Mouse (Mus musculus): Measurements from ENCODE around the gene Slc6a18. TPM values are rescaled to one million over a fixed set of nuclear protein-coding genes. Genes with fewer than 3 reads are reported as not detected.

Slc6a18 gene
- total RNA-seq (2012; rRNA removed) (not detected in 2 replicates), polyA plus RNA-seq (2012; ENCODE audit: insufficient read depth in 1 of 2, insufficient read length in 2 of 2, low read depth in 1 of 2, low replicate concordance in 2 of 2, missing spikeins in 1 of 2) (not detected)

GRCm38 (mm10) chr13:73677853-73678252 lies at the start of gene Slc6a18:
Slc6a18 (minus strand) TSS chr13:73678023.
- no peak for TF ChIP-seq ZMIZ1 (IDR thresholded peaks at IDR 0.05; ENCODE audit: low read depth, low read length)
- TF ChIP-seq TCF12 (IDR thresholded peaks at IDR 0.05; ENCODE audit: low read depth, low read length) = no peak
- no peak for TF ChIP-seq USF1 (IDR thresholded peaks at IDR 0.05; ENCODE audit: low read depth, low read length)
- no peak for TF ChIP-seq UBTF (IDR thresholded peaks at IDR 0.05; ENCODE audit: borderline replicate concordance, insufficient read depth, low read depth, low read length)
- TF ChIP-seq TBP (IDR thresholded peaks at IDR 0.05; ENCODE audit: low read depth, low read length) = no peak
- no peak for TF ChIP-seq ZKSCAN1 (IDR thresholded peaks at IDR 0.05; ENCODE audit: low read depth, low read length)
- TF ChIP-seq EP300 (IDR thresholded peaks at IDR 0.05; ENCODE audit: low read depth in 1 of 2, low read length in 2 of 2) = no peak
- TF ChIP-seq E2F4 (IDR thresholded peaks at IDR 0.05; ENCODE audit: borderline replicate concordance, low read depth, low read length) = no peak
- no peak for TF ChIP-seq SMC3 (IDR thresholded peaks at IDR 0.05; ENCODE audit: low read depth, low read length)
- no peak for TF ChIP-seq CHD2 (IDR thresholded peaks at IDR 0.05; ENCODE audit: low read length)
- no peak for TF ChIP-seq ELF1 (IDR thresholded peaks at IDR 0.05; ENCODE audit: low read depth, low read length)
- TF ChIP-seq MYB (IDR thresholded peaks at IDR 0.05; ENCODE audit: low read depth, low read length) = no peak
- no peak for TF ChIP-seq MYC (IDR thresholded peaks at IDR 0.05; ENCODE audit: low read depth, low read length)
- no peaks in the 10 kb centered on the region for H3K4me1 ChIP-seq (ENCODE audit: control insufficient read depth in 1 of 2, insufficient read depth in 2 of 2, low read length in 2 of 2)
- no peaks in the 10 kb centered on the region for H3K79me2 ChIP-seq (ENCODE audit: control insufficient read depth, insufficient read depth, low read length, poor library complexity)
- no peak within 1 kb of the TSS for H3K9ac ChIP-seq (ENCODE audit: control insufficient read depth, low read depth, low read length, poor library complexity, severe bottlenecking)
- H3K27ac ChIP-seq (ENCODE audit: control insufficient read depth, low read depth, low read length) = no peak within 1 kb of the TSS
- peaks cover 16% of the 10 kb centered on the region in 2 experiments for H3K27me3 ChIP-seq (ENCODE audit: control insufficient read depth in 1 of 2, insufficient read depth in 2 of 2, low read length in 2 of 2)
- H3K4me3 ChIP-seq (ENCODE audit: control insufficient read depth in 1 of 2, insufficient read depth in 1 of 2, low read depth in 2 of 2, low read length in 2 of 2) = no peak within 1 kb of the TSS
- DNase-seq (ENCODE audit: low read depth, low spot score) = no peak
- no peaks in the 10 kb centered on the region for H3K9me3 ChIP-seq (replicated peaks; ENCODE audit: insufficient read depth, low read length)
- H3K36me3 ChIP-seq (ENCODE audit: control insufficient read depth in 1 of 2, insufficient read depth in 2 of 2, low read length in 2 of 2) = no peaks in the 10 kb centered on the region

- Histone ChIP-seq H3K27me3 (ENCODE audit: control insufficient read depth in 1 of 2, insufficient read depth in 2 of 2, low read length in 2 of 2) (peaks cover 1 to 4% of the 10 kb centered on the region in 2 experiments; a peak in 3 of 4 replicates), H3K9ac (ENCODE audit: control insufficient read depth, low read depth, low read length, poor library complexity, severe bottlenecking) (peak overlapping the region; percentile 3), H3K4me3 (ENCODE audit: control insufficient read depth in 1 of 2, insufficient read depth in 1 of 2, low read depth in 2 of 2, low read length in 2 of 2) (peak overlapping the region; percentile 4 to 28), H3K27ac (ENCODE audit: control insufficient read depth, low read depth, low read length) (no peak overlapping the region), H3K9me3 (replicated peaks; ENCODE audit: insufficient read depth, low read length) (no peaks in the 10 kb centered on the region), H3K4me1 (ENCODE audit: control insufficient read depth in 1 of 2, insufficient read depth in 2 of 2, low read length in 2 of 2) (no peaks in the 10 kb centered on the region; a peak in 2 of 4 replicates), H3K79me2 (ENCODE audit: control insufficient read depth, insufficient read depth, low read length, poor library complexity) (no peaks in the 10 kb centered on the region), H3K36me3 (ENCODE audit: control insufficient read depth in 1 of 2, insufficient read depth in 2 of 2, low read length in 2 of 2) (no peaks in the 10 kb centered on the region)
- peak; percentile 86 for DNase-seq (ENCODE audit: low read depth, low spot score)
- TF ChIP-seq E2F4 (IDR thresholded peaks at IDR 0.05; ENCODE audit: borderline replicate concordance, low read depth, low read length) (no peak), MXI1 (IDR thresholded peaks at IDR 0.05; ENCODE audit: low read depth, low read length) (peak; percentile 42; the same call in 1 of the 2 replicates), EP300 (IDR thresholded peaks at IDR 0.05; ENCODE audit: low read depth in 1 of 2, low read length in 2 of 2) (peak; percentile 19 to 42; a peak in 2 of 4 replicates), HCFC1 (IDR thresholded peaks at IDR 0.05; ENCODE audit: low read depth, low read length) (no peak), MEF2A (IDR thresholded peaks at IDR 0.05; ENCODE audit: extremely low read depth, insufficient replicate concordance, low read depth, low read length, poor library complexity, severe bottlenecking) (no peak), BHLHE40 (IDR thresholded peaks at IDR 0.05; ENCODE audit: borderline replicate concordance, low read depth, low read length) (no peak), CHD2 (IDR thresholded peaks at IDR 0.05; ENCODE audit: low read length) (no peak), ELF1 (IDR thresholded peaks at IDR 0.05; ENCODE audit: low read depth, low read length) (peak; percentile 70), RCOR1 (IDR thresholded peaks at IDR 0.05; ENCODE audit: low read depth, low read length) (peak; percentile 59; the same call in 1 of the 2 replicates), GATA1 (IDR thresholded peaks at IDR 0.05; ENCODE audit: low read depth, low read length) (peak; percentile 79), ZMIZ1 (IDR thresholded peaks at IDR 0.05; ENCODE audit: low read depth, low read length) (no peak), ETS1 (IDR thresholded peaks at IDR 0.05; ENCODE audit: low read depth, low read length) (0 out of 2 replicates have a peak, but pooled peaks have one; percentile 5), UBTF (IDR thresholded peaks at IDR 0.05; ENCODE audit: borderline replicate concordance, insufficient read depth, low read depth, low read length) (no peak), TBP (IDR thresholded peaks at IDR 0.05; ENCODE audit: low read depth, low read length) (peak; percentile 83), JUND (IDR thresholded peaks at IDR 0.05; ENCODE audit: low read depth, low read length) (no peak), SIN3A (IDR thresholded peaks at IDR 0.05; ENCODE audit: low read length) (peak; percentile 50; the same call in 1 of the 2 replicates), MYC (IDR thresholded peaks at IDR 0.05; ENCODE audit: low read depth, low read length) (peak; percentile 22; the same call in 1 of the 2 replicates), TAL1 (IDR thresholded peaks at IDR 0.05; ENCODE audit: low read length) (no peak)
These were observed 47.5 kb upstream of the Slc6a18 start for GRCm38 (mm10) chr13:73725315-73725714.

Data from MEL (cell line).